Mouse (Mus musculus) kidney, adult 8-10 months (tissue): Measurements from ENCODE around the gene 1700067K01Rik.

ENCODE experiments used
- DNase-seq, 2 experiments: peaks; one replicate each; pipeline ENCODE4 v3.0.0; 2022

1700067K01Rik gene

GRCm38 (mm10) chr8:84001281-84002000, at the start of gene 1700067K01Rik:
TSS of gene 1700067K01Rik (plus strand) at chr8:84001502.
- DNase-seq, result no peak

GRCm38 (mm10) chr8:83954749-83955105, 46.6 kb upstream of the 1700067K01Rik start:
- DNase-seq, result no peak

GRCm38 (mm10) chr8:83955106-83955957, 46.0 kb upstream of the 1700067K01Rik start, which contains the start of the genes Gm10644 and Asf1b:
TSS of gene Gm10644 (minus strand) at chr8:83955205.
TSS of gene Asf1b (plus strand) at chr8:83955507.
- peak; percentile 99 to 100 for DNase-seq

GRCm38 (mm10) chr8:83955958-83956218, 45.4 kb upstream of the 1700067K01Rik start:
- DNase-seq, result no peak

GRCm38 (mm10) chr8:83956789-83957188, 44.5 kb upstream of the 1700067K01Rik start:
- DNase-seq, result no peak

- DNase-seq, result peak in 1 of 2 experiments; percentile 14
These were observed 37.1 kb upstream of the 1700067K01Rik start for GRCm38 (mm10) chr8:83964015-83964765.

- no peak for DNase-seq
These were observed 33.6 kb upstream of the 1700067K01Rik start for GRCm38 (mm10) chr8:83967701-83968100.

- no peak for DNase-seq
These were observed 30.2 kb upstream of the 1700067K01Rik start for GRCm38 (mm10) chr8:83971121-83971520.

- DNase-seq, result no peak
These were observed 29.6 kb upstream of the 1700067K01Rik start for GRCm38 (mm10) chr8:83971661-83972060.

GRCm38 (mm10) chr8:83972150-83973120, 28.9 kb upstream of the 1700067K01Rik start, which contains the start of gene Prkaca:
TSS of gene Prkaca (plus strand) at chr8:83972993.
- DNase-seq, result peak; percentile 99

- no peak for DNase-seq
These were observed 27.9 kb upstream of the 1700067K01Rik start for GRCm38 (mm10) chr8:83973161-83974031.

- DNase-seq, result no peak
These were observed 26.8 kb upstream of the 1700067K01Rik start for GRCm38 (mm10) chr8:83974521-83974920.

GRCm38 (mm10) chr8:83976101-83976630, 25.1 kb upstream of the 1700067K01Rik start:
- peak; percentile 20 to 66 for DNase-seq

GRCm38 (mm10) chr8:83976779-83977350, 24.4 kb upstream of the 1700067K01Rik start:
- peak in 1 of 2 experiments; percentile 16 for DNase-seq

GRCm38 (mm10) chr8:83977646-83978045, 23.7 kb upstream of the 1700067K01Rik start:
- DNase-seq, result peak; percentile 45 to 49

GRCm38 (mm10) chr8:83978200-83978599, 23.1 kb upstream of the 1700067K01Rik start:
- DNase-seq, result no peak

GRCm38 (mm10) chr8:83980250-83980649, 21.1 kb upstream of the 1700067K01Rik start:
- DNase-seq, result no peak

- DNase-seq, result no peak
These were observed 20.5 kb upstream of the 1700067K01Rik start for GRCm38 (mm10) chr8:83980845-83981244.

- no peak for DNase-seq
These were observed 19.8 kb upstream of the 1700067K01Rik start for GRCm38 (mm10) chr8:83981533-83981932.

GRCm38 (mm10) chr8:83982449-83982848, 18.9 kb upstream of the 1700067K01Rik start:
- DNase-seq, result no peak
